Mouse (Mus musculus) myocyte (in vitro differentiated cells): ENCODE results near the gene Syt6.

Experiments used
- CEBPB ChIP-seq: IDR thresholded peaks from 2 replicates; pipeline ENCODE4 v1.6.1; 2011; ENCODE audit warnings: mild to moderate bottlenecking, moderate library complexity; ENCODE audit not compliant: poor library complexity, insufficient read depth, severe bottlenecking
- E2F4 ChIP-seq: IDR thresholded peaks from one replicate; pipeline ENCODE4 v1.6.1; 2011; ENCODE audit warnings: mild to moderate bottlenecking, control low read depth, moderate library complexity; ENCODE audit not compliant: insufficient read depth
- MAX ChIP-seq: IDR thresholded peaks from one replicate; pipeline ENCODE4 v1.6.1; 2011; ENCODE audit warnings: low read depth, mild to moderate bottlenecking, control low read depth
- MYOG ChIP-seq, 3 experiments: IDR thresholded peaks; one replicate each; pipeline ENCODE4 v1.6.1; 2011; ENCODE audit warnings: control low read depth in 2 of 3, low read depth in 2 of 3, mild to moderate bottlenecking in 2 of 3; ENCODE audit not compliant: insufficient read length in 2 of 3, control insufficient read depth in 1 of 3, insufficient read depth in 1 of 3
- POLR2A ChIP-seq: IDR thresholded peaks from one replicate; pipeline ENCODE4 v1.6.1; 2011; ENCODE audit warnings: low read depth, mild to moderate bottlenecking, control low read depth, moderate library complexity; ENCODE audit not compliant: insufficient read length
- POLR2AphosphoS2 ChIP-seq: IDR thresholded peaks from one replicate; pipeline ENCODE4 v1.6.1; 2011; ENCODE audit warnings: low read depth, control low read depth; ENCODE audit not compliant: insufficient read length
- SRF ChIP-seq: IDR thresholded peaks from one replicate; pipeline ENCODE4 v1.6.1; 2011; ENCODE audit warnings: low read depth; ENCODE audit not compliant: control insufficient read depth, insufficient read length
- TCF12 ChIP-seq: IDR thresholded peaks from one replicate; pipeline ENCODE4 v1.6.1; 2011; ENCODE audit warnings: mild to moderate bottlenecking, control low read depth; ENCODE audit not compliant: poor library complexity, insufficient read depth, severe bottlenecking
- USF1 ChIP-seq: IDR thresholded peaks from one replicate; pipeline ENCODE4 v1.6.1; 2011; ENCODE audit warnings: low read depth, mild to moderate bottlenecking, control low read depth, moderate library complexity

DNA sequence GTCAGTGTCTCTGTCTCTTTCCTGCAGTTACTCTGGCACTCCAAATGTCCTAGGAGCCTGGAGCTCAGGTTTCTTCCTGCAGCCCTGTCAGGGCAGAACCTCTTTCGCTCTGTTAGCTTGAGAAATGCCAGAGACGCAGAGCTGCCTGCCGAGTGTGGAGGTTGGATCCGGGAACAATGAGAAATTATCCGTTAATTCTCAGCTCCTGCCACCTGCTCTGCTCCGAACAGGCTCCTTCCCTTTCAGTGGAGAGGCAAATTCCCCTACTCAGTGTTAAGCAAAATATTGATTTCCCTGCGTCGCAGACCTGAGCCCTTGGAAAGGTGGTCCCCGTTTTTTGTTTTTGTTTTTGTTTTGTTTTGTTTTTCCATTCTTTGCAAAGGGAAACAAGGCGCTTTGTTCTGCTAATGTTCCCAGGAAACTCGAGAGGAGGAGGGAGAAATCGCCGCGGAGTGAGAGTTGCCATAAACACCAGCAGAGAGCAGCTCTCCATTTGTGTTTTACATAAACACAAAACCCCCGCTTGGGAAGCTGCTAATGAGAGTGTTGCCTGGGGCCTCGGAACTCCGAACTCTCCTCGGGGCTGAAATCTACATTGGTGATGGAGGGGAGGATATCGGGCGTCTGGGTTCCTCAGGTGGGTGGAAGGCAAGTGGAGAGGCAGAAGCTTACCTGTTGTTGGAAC is 1.8 kb upstream of the Syt6 start:
- TF ChIP-seq POLR2A, result no peak
- no peak for TF ChIP-seq POLR2AphosphoS2
- TF ChIP-seq MAX, result no peak
- TF ChIP-seq CEBPB, result no peak
- no peak for TF ChIP-seq TCF12
- TF ChIP-seq E2F4, result no peak
- no peak for TF ChIP-seq MYOG (IDR thresholded peaks at IDR 0.05; ENCODE audit: control insufficient read depth in 1 of 3, insufficient read depth in 1 of 3, insufficient read length in 2 of 3, low read depth in 2 of 3)
- TF ChIP-seq USF1, result no peak
- TF ChIP-seq SRF, result no peak
